Mouse (Mus musculus): ENCODE measurements around the gene Gm15140.
"Not testable (repeated sequence)": the region's sequence is repeated elsewhere in the genome, so short reads cannot be mapped to it uniquely, and the experiment has no call there.

Gene Gm15140

DNA sequence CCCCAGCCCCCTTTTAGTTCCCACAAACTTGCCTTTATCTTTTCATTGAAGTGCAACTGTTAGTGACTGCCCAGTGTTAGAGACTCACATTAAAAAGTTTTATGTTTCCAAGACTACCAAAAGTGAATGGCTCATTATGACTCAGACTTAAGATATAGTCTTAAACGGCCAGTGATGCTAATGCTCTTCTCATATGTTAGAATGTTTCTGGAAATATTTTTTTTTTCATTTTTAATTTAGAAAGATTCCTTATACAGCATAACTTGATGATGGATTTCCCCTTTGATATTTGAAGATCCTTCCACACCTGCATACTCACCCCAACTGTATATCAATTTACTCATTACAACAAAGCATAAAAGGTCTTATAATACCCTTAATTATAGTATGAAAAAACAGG is at the start of gene Gm15140:
Gm15140 (minus strand) TSS at position 101 of the 400 bp plus-strand sequence.
- not testable (repeated sequence) for DNase-seq (ENCODE audit: low spot score in 2 of 2)

Data from spleen, postnatal 36 days (tissue).